Mouse (Mus musculus): Measurements from ENCODE around the gene Nell1. TPM values are rescaled to one million over a fixed set of nuclear protein-coding genes. Genes with fewer than 3 reads are reported as not detected.
"Not testable (repeated sequence)": the region's sequence is repeated elsewhere in the genome, so short reads cannot be mapped to it uniquely, and the experiment has no call there.

Nell1 gene
- not detected for total RNA-seq (2021)

DNA sequence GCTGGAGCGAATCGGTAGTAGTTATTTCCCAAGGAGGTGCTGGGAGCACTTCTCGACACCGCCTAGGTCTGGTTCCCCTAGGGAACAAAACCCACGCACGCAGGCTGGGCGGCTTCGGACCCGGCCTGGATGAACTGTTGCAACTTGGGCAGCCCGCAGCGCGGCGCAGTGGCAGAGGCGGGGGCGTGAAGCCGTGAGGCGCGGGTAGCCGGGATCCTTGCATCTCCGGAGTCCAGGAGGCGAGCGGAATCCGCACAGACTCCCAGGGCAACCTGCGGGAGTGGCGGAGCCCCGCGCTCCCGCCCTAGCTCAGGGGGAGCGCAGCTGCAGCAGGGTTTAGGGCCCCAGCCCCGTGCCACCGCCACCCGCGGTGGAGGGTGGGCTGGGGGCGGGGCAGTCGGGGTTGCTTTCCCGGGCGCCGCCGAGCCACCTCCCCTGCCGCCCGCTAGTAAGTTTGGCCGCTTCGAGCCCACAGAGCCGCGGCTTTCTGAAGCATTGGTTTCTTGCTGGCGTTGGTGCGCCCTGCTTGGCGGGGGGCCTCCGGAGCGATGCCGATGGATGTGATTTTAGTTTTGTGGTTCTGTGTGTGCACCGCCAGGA lies at the start of gene Nell1:
Gene Nell1 (plus strand): TSS at position 24 of the 600 bp plus-strand sequence.
- no peak for DNase-seq
- intact Hi-C loops (cut with DNase I) = no loop called here

DNA sequence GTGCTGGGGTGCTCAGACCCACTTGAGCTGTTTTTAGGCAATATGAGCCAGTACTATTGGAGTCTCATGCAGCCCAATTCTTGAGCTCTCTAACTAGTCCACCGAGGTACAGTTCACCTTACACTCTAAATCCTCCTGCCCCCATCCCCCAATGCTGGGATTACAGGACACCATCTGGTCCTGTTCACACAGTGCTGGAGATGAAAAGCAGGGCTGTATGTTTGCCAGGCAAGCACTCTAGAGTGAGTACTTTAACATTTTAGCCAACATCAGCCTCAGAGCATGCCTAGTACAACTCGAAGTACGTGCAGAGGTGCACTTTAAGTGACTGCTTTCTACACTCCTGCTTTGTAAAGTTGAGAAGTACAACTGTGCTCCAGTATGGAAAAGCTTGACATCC lies 46.1 kb upstream of the Nell1 start:
- intact Hi-C loops (cut with DNase I) = no loop called here

GRCm38 (mm10) chr7:49929999-49930398 lies 44.7 kb upstream of the Nell1 start:
- no peak for DNase-seq
- intact Hi-C loops (cut with DNase I) = no loop called here

More for the DNA sequence above, 46.1 kb upstream of the Nell1 start:
- no peak for DNase-seq

- intact Hi-C loops (cut with DNase I); DNase-seq: not testable (repeated sequence)
These were observed 41.1 kb upstream of the Nell1 start for GRCm38 (mm10) chr7:49933386-49934115.

DNA sequence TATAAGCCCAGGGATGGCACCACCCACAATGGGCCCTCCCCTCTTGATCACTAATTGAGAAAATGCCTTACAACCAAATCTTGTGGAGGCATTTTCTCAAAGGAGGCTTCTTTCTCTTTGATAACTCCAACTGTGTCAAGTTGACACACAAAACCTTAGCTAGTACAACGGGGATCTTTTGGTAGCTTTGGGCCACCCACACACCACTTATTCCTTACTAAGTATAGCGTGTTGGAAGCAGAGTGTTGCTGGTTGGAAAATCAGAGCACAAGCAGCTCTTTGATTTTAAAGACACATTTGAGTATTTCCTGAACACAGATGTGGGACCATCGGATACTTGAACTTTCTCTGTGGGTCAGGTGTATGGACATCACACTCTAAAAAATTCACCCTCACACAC lies 37.8 kb upstream of the Nell1 start:
- intact Hi-C loops (cut with DNase I) = no loop called here
- no peak for DNase-seq

DNA sequence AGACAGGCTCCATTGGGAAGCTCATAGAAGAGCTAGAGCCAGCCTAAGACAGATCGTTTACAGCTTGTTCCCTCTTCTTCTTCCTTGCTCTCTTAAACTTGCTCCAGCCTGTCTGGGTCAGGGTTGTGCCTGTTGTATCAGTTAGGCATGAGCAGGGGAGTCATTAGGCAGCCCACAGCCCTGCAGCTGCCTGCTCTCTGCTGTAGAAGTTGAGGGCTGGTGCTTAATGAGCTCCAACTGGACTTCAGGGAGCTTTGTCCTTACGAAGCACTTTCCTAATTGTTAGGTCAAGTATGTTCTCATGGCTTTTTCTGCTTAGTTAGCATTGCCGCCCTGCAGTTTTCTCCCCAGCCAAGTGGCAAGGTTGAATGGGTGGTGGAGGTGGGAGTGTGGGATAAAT lies 32.6 kb upstream of the Nell1 start:
- intact Hi-C loops (cut with DNase I) = no loop called here

DNA sequence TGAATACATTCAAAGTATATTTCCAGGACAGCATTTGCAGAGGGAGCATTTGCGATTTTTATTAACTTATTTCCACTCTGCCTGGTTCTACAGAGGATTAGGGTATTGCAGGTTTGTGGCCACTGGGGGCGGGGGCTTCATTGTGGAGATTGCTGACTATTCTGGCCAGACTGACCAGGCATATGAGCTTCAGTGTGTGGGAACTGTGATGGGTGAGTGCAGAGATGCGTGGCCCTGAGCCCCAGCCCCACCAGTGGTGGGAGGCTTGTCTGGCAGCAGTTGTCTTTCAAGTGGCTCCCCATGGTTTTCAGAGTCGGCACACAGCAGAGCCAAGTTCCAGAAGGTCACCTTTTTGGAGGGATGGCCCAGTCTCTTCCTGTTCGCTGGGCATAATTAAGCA lies 32.2 kb upstream of the Nell1 start:
- DNase-seq = no peak
- intact Hi-C loops (cut with DNase I) = no loop called here

More for the DNA sequence above, 32.6 kb upstream of the Nell1 start:
- DNase-seq = no peak

GRCm38 (mm10) chr7:49946691-49947090 lies 28.0 kb upstream of the Nell1 start:
- intact Hi-C loops (cut with DNase I) = no loop called here
- DNase-seq = no peak

- DNase-seq = no peak
- intact Hi-C loops (cut with DNase I) = loop anchor here (2.0 kb wide), 1 partner anchor 1481 kb away; no protein-coding TSS in a partner anchor
These were observed 21.0 kb upstream of the Nell1 start for GRCm38 (mm10) chr7:49953546-49954181.

- intact Hi-C loops (cut with DNase I) = loop anchor here (2.0 kb wide), 1 partner anchor 1480 kb away; no protein-coding TSS in a partner anchor
- no peak for DNase-seq
These were observed 19.8 kb upstream of the Nell1 start for GRCm38 (mm10) chr7:49954834-49955233.

GRCm38 (mm10) chr7:49957142-49957541 lies 17.5 kb upstream of the Nell1 start:
- intact Hi-C loops (cut with DNase I) = loop anchor here (2.0 kb wide), 1 partner anchor 528 kb away; no protein-coding TSS in a partner anchor
- DNase-seq = no peak

- DNase-seq = no peak
- intact Hi-C loops (cut with DNase I) = no loop called here
These were observed 10.9 kb upstream of the Nell1 start for GRCm38 (mm10) chr7:49963764-49964163.

DNA sequence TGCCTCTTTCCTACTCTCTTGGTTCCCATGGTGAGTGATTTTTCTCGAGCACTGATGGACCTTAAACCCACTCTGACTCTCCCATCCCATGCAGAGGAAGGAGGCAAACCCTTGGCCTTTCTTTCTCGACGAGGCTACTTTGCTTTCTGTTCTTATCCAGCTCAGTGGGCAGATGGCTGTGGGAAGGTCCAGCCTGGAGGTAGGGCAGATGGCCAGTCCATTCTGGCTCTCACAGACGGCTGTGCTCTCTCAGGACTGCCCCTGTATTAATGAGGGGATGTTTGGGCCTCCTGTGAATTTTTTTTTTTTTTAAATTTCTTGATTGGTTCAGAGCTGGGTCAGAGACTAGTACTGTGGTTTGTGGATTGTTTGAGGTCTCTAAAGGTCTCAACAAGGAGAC lies 5.1 kb upstream of the Nell1 start:
- no peak for DNase-seq

DNA sequence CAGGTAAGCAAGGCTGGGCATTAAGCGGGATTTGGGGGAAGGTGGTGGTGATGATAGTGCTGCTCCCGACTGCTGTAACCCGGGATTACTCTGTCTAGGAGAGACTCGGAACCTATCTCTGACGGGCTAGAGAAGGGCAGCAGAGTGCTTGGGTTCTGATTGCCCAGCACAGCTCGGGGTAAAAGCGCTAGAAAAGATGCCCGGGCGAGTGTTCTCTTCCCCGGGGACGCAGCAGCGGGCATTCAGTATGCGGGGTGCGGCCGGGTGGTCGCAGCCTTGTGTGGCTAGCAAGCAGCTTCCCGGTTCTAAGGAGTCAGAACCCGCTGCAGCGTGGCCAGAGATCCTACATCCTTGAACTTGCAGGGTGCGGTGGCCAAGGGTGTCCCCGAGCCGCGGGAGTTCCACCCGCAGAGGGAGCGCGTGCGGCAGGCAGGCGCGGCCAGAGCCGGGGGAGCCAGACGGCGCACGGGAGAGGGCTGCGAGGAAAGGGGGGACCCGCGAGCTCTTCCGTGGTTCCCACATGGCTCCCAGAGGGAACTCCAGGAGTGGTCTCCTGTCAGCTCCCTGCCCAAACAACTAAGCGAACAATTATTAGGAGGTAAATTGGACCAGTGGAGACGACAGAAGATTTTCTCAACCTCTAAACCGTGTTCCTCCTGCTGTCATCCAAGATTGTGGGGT lies 917 bp downstream of the Nell1 start:
- DNase-seq = no peak
- intact Hi-C loops (cut with DNase I) = no loop called here

More for the DNA sequence above, 5.1 kb upstream of the Nell1 start:
- intact Hi-C loops (cut with DNase I) = no loop called here

- intact Hi-C loops (cut with DNase I) = no loop called here
- no peak for DNase-seq
These were observed 7.0 kb downstream of the Nell1 start for GRCm38 (mm10) chr7:49981511-49982227.

GRCm38 (mm10) chr7:49984698-49985097 lies 10.0 kb downstream of the Nell1 start:
- intact Hi-C loops (cut with DNase I) = no loop called here
- DNase-seq = no peak

- DNase-seq = no peak
- intact Hi-C loops (cut with DNase I) = no loop called here
These were observed 11.3 kb downstream of the Nell1 start for GRCm38 (mm10) chr7:49985947-49986346.

DNA sequence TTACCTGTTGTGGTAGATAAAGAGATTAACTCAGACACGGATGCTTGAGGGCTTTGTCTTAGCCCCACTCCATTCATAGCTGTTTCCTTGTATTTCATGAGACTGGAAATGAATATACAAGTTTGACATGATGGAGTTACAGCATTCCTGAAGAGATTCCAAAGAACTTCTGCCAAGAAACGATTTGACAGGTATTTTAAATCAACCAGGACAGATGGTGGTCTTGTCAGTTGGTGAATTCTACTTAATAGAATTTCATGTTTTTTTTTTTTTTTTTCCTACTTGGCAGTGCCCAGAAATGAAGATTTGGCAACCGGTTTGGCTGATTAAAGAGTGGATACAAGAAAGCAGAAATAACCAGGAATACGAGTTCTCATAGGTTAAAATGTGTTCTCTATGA lies 24.7 kb downstream of the Nell1 start:
- DNase-seq = no peak
- intact Hi-C loops (cut with DNase I) = no loop called here

GRCm38 (mm10) chr7:50005268-50005667 lies 30.6 kb downstream of the Nell1 start:
- no peak for DNase-seq
- intact Hi-C loops (cut with DNase I) = no loop called here

Measured in heart, postnatal 36 days (tissue).